Mouse (Mus musculus) forebrain, embryonic 13.5 days (tissue): Measurements from ENCODE around the gene Mettl27. TPM values are rescaled to one million over a fixed set of nuclear protein-coding genes. Genes with fewer than 3 reads are reported as not detected.

ENCODE experiments used
- ATAC-seq: fragments of 200-750 bp; cut with Nextera tagmentation; 2 replicates; pipeline ENCODE4 v1.8.0; 2017
- H3K27ac ChIP-seq: fragments of 300-500 bp; sonication (generic); 2 replicates; pipeline ENCODE4 v1.5.1; 2015; ENCODE audit warnings: inconsistent platforms, mild to moderate bottlenecking, moderate library complexity
- H3K27me3 ChIP-seq: fragments of 300-500 bp; sonication (generic); 2 replicates; pipeline ENCODE4 v1.6.1; 2015; ENCODE audit warnings: mild to moderate bottlenecking, inconsistent platforms
- H3K36me3 ChIP-seq: fragments of 300-500 bp; sonication (generic); 2 replicates; pipeline ENCODE4 v1.6.1; 2015; ENCODE audit warnings: mild to moderate bottlenecking, inconsistent platforms; ENCODE audit not compliant: poor library complexity, severe bottlenecking
- H3K4me1 ChIP-seq: fragments of 300-500 bp; sonication (generic); 2 replicates; pipeline ENCODE4 v1.6.1; 2015; ENCODE audit warnings: inconsistent platforms
- H3K4me2 ChIP-seq: fragments of 300-500 bp; sonication (generic); 2 replicates; pipeline ENCODE4 v1.6.1; 2015; ENCODE audit warnings: inconsistent platforms, mild to moderate bottlenecking, moderate library complexity
- H3K4me3 ChIP-seq: fragments of 300-500 bp; sonication (generic); 2 replicates; pipeline ENCODE4 v1.5.1; 2015; ENCODE audit warnings: mild to moderate bottlenecking, inconsistent platforms
- H3K9ac ChIP-seq: fragments of 300-500 bp; sonication (generic); 2 replicates; pipeline ENCODE4 v1.6.1; 2015; ENCODE audit warnings: mild to moderate bottlenecking, inconsistent platforms
- H3K9me3 ChIP-seq: fragments of 300-500 bp; sonication (generic); replicated peaks from 2 replicates; pipeline ENCODE4 v1.6.1; 2016; ENCODE audit warnings: inconsistent platforms
- WGBS: fragments of 180-500 bp; shearing (Covaris S2); methylation state at CpG from one replicate; pipeline ENCODE4 v1.1.7; 2015; 5-methylcytosine and 5-hydroxymethylcytosine counted together
- polyA plus RNA-seq: library from polyadenylated mRNA; unstranded; fragments of >200 nt; fragmentation: Nextera tagmentation; extraction: Ambion mirVana; gene quantifications from 2 replicates; pipeline ENCODE4 v1.2.1, GENCODE M21; 2015

The Mettl27 gene
- polyA plus RNA-seq, result 7.5 and 8.2 TPM in 2 replicates

DNA sequence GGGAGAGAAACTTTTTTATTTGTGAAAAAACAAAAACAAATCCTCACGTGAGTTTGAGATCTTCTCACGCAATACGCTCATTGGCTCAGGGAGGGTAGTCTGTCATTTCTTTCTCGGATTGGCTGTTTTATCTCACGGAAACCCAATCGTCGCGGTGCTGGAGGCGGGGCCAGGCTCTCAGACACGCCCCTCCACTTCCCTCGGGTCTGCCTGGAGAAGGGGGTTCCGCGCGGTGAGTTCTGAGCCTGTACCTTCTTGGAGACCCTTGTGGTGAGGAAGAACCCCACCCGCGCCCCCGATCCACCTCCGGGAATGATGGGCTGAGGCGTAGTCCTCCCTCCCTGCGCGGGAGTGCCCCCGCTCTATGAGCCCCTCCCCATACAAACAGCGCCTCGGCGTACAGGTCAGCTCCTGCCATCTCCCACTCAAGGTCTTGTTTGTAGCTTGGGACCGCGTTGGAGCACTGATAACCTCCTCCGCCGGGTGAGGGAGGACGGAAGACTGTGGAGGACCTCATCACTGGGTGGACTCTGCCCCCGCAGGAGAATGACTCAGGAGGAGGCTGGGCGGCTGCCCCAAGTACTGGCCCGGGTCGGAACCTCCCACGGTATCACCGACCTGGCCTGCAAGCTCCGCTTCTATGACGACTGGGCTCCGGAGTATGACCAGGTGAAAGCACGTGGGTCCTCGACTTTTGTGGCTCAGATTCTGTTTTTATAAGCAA, at the start of gene Mettl27:
Mettl27 (plus strand) TSS at position 190 of the 724 bp plus-strand sequence.
- ATAC-seq, result peak; percentile 97
- H3K4me3 ChIP-seq, result peak within 1 kb of the TSS; percentile 71
- H3K4me2 ChIP-seq, result peak within 1 kb of the TSS; percentile 93
- under 1% methylated on average over 41 of the region's 41 CpGs for WGBS
- H3K4me1 ChIP-seq, result peaks cover 7% of the 10 kb centered on the region
- H3K9ac ChIP-seq, result peak within 1 kb of the TSS; percentile 78
- no peak within 1 kb of the TSS for H3K27ac ChIP-seq
- no peaks in the 10 kb centered on the region for H3K9me3 ChIP-seq
- peaks cover 6% of the 10 kb centered on the region; the same call in 1 of the 2 replicates for H3K27me3 ChIP-seq
- no peaks in the 10 kb centered on the region for H3K36me3 ChIP-seq

DNA sequence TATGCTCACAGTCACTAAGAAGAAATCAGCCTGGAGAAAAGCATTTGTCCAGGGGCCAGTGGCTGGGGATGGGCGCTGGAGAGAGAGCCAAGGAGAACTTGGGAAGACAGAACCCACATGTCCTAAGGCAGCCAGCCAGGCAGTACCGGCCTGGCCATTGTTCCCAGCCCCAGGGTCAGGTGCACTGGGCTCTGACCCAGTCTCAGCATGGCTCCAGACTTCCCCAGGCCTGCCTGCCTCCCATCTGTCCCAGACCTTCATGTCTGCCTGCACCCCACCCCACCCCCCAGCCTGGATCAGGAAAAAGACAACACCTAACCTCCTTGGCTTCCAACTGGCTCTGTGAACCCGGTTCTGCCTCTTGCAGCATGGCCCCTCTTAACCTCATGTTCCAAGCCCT, 49.1 kb upstream of the Mettl27 start:
- H3K27me3 ChIP-seq, result no peaks in the 10 kb centered on the region
- 0 out of 2 replicates have a peak, but pooled peaks cover 3% of the 10 kb centered on the region for H3K9me3 ChIP-seq
- no peak overlapping the region for H3K9ac ChIP-seq
- H3K4me1 ChIP-seq, result no peaks in the 10 kb centered on the region
- H3K4me3 ChIP-seq, result no peak overlapping the region
- WGBS, result 76% methylated on average over 3 of the region's 3 CpGs
- no peak overlapping the region for H3K27ac ChIP-seq
- no peaks in the 10 kb centered on the region for H3K36me3 ChIP-seq
- no peak for ATAC-seq
- H3K4me2 ChIP-seq, result no peak overlapping the region

- Histone ChIP-seq H3K27ac (no peak overlapping the region), H3K9ac (no peak overlapping the region)
- 46% methylated on average over 18 of the region's 18 CpGs for WGBS
These were observed 44.5 kb upstream of the Mettl27 start for GRCm38 (mm10) chr5:134887447-134888335.

DNA sequence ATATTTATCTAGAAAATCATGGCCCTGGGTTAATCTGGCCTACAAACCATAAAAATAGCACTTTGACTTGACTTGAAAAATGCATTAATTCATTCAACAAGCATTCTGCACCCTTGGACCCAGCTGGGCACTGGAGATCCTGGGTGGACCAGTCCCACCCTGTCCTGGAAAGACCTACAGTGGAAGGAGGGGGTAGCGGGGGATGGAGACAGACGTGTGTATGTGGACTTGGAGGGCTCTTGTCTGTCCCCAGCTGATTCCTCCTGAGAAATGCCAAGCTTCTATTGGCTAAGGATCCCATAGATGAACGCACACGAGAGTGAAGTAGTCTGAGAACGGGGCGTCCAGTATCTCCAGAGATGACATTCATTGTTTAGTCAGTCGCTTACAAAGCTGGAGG, 43.7 kb upstream of the Mettl27 start:
- no peak overlapping the region for H3K4me3 ChIP-seq
- ATAC-seq, result no peak
- no peaks in the 10 kb centered on the region for H3K9me3 ChIP-seq
- WGBS, result 89% methylated on average over 7 of the region's 7 CpGs
- H3K36me3 ChIP-seq, result no peaks in the 10 kb centered on the region
- no peak overlapping the region for H3K4me2 ChIP-seq
- no peaks in the 10 kb centered on the region for H3K27me3 ChIP-seq
- no peak overlapping the region for H3K9ac ChIP-seq
- H3K4me1 ChIP-seq, result no peaks in the 10 kb centered on the region
- no peak overlapping the region for H3K27ac ChIP-seq

More at GRCm38 (mm10) chr5:134887447-134888335, 44.5 kb upstream of the Mettl27 start:
- ATAC-seq, result no peak
- H3K4me1 ChIP-seq, result no peaks in the 10 kb centered on the region
- no peaks in the 10 kb centered on the region for H3K36me3 ChIP-seq
- H3K4me3 ChIP-seq, result no peak overlapping the region
- no peak overlapping the region for H3K4me2 ChIP-seq
- H3K27me3 ChIP-seq, result no peaks in the 10 kb centered on the region
- H3K9me3 ChIP-seq, result no peaks in the 10 kb centered on the region

DNA sequence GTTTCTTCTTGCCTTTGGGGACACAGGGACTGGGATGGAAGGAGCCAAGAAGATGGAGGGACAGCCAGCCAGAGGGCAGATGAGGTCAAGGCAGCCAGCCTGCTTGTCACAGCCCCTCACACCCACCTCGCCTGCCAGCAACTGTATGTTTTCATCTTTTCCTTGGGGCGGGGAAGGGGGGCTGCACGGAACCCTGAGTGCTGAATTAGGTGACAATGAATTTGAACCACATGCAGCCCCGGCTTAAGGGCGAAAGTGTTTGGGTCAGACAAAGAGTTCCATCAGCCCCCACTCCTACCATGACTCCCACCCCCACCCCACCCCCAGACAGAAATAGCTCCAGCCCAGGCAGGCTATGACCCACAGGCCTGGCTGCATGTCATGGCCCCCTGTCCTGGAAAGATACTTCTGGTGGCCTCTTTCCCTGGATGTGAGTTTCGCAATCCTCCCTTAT, 41.5 kb upstream of the Mettl27 start:
- no peaks in the 10 kb centered on the region for H3K9me3 ChIP-seq
- no peak overlapping the region for H3K9ac ChIP-seq
- H3K27me3 ChIP-seq, result no peaks in the 10 kb centered on the region
- ATAC-seq, result no peak
- no peaks in the 10 kb centered on the region for H3K36me3 ChIP-seq
- WGBS, result 77% methylated on average over 6 of the region's 6 CpGs
- H3K4me1 ChIP-seq, result no peaks in the 10 kb centered on the region
- H3K4me2 ChIP-seq, result no peak overlapping the region
- H3K4me3 ChIP-seq, result no peak overlapping the region
- H3K27ac ChIP-seq, result no peak overlapping the region

- Histone ChIP-seq H3K36me3 (no peaks in the 10 kb centered on the region), H3K9me3 (no peaks in the 10 kb centered on the region), H3K4me1 (no peaks in the 10 kb centered on the region), H3K4me2 (no peak overlapping the region), H3K27me3 (no peaks in the 10 kb centered on the region), H3K27ac (no peak overlapping the region), H3K4me3 (no peak overlapping the region), H3K9ac (no peak overlapping the region)
- WGBS, result 62% methylated on average over 8 of the region's 8 CpGs
- no peak for ATAC-seq
These were observed 40.6 kb upstream of the Mettl27 start for GRCm38 (mm10) chr5:134891552-134891951.

- Histone ChIP-seq H3K27me3 (no peaks in the 10 kb centered on the region), H3K27ac (no peak overlapping the region), H3K4me2 (no peak overlapping the region), H3K36me3 (no peaks in the 10 kb centered on the region), H3K4me1 (no peaks in the 10 kb centered on the region), H3K4me3 (no peak overlapping the region), H3K9ac (no peak overlapping the region), H3K9me3 (no peaks in the 10 kb centered on the region)
- ATAC-seq, result no peak
- 77% methylated on average over 5 of the region's 5 CpGs for WGBS
These were observed 39.5 kb upstream of the Mettl27 start for GRCm38 (mm10) chr5:134892717-134893116.

- H3K4me2 ChIP-seq, result no peak overlapping the region
- H3K4me3 ChIP-seq, result no peak overlapping the region
- no peaks in the 10 kb centered on the region for H3K4me1 ChIP-seq
- no peak for ATAC-seq
- no peak overlapping the region for H3K27ac ChIP-seq
- no peaks in the 10 kb centered on the region for H3K36me3 ChIP-seq
- no peaks in the 10 kb centered on the region for H3K9me3 ChIP-seq
- WGBS, result 78% methylated on average over 8 of the region's 8 CpGs
- no peak overlapping the region for H3K9ac ChIP-seq
- no peaks in the 10 kb centered on the region for H3K27me3 ChIP-seq
These were observed 36.9 kb upstream of the Mettl27 start for GRCm38 (mm10) chr5:134895291-134895690.

GRCm38 (mm10) chr5:134896965-134897364, 35.2 kb upstream of the Mettl27 start:
- no peak overlapping the region for H3K4me2 ChIP-seq
- H3K4me3 ChIP-seq, result no peak overlapping the region
- H3K9me3 ChIP-seq, result no peaks in the 10 kb centered on the region
- ATAC-seq, result no peak
- H3K27ac ChIP-seq, result no peak overlapping the region
- H3K36me3 ChIP-seq, result no peaks in the 10 kb centered on the region
- H3K4me1 ChIP-seq, result 0 out of 2 replicates have a peak, but pooled peaks cover 3% of the 10 kb centered on the region
- H3K9ac ChIP-seq, result no peak overlapping the region
- WGBS, result 92% methylated on average over 8 of the region's 8 CpGs
- H3K27me3 ChIP-seq, result no peaks in the 10 kb centered on the region

- no peaks in the 10 kb centered on the region for H3K9me3 ChIP-seq
- H3K27me3 ChIP-seq, result no peaks in the 10 kb centered on the region
- no peak overlapping the region for H3K4me2 ChIP-seq
- ATAC-seq, result no peak
- 0 out of 2 replicates have a peak, but pooled peaks cover 3% of the 10 kb centered on the region for H3K4me1 ChIP-seq
- H3K36me3 ChIP-seq, result no peaks in the 10 kb centered on the region
- no peak overlapping the region for H3K4me3 ChIP-seq
- no peak overlapping the region for H3K27ac ChIP-seq
- 84% methylated on average over 17 of the region's 17 CpGs for WGBS
- no peak overlapping the region for H3K9ac ChIP-seq
These were observed 34.6 kb upstream of the Mettl27 start for GRCm38 (mm10) chr5:134897596-134897995.

DNA sequence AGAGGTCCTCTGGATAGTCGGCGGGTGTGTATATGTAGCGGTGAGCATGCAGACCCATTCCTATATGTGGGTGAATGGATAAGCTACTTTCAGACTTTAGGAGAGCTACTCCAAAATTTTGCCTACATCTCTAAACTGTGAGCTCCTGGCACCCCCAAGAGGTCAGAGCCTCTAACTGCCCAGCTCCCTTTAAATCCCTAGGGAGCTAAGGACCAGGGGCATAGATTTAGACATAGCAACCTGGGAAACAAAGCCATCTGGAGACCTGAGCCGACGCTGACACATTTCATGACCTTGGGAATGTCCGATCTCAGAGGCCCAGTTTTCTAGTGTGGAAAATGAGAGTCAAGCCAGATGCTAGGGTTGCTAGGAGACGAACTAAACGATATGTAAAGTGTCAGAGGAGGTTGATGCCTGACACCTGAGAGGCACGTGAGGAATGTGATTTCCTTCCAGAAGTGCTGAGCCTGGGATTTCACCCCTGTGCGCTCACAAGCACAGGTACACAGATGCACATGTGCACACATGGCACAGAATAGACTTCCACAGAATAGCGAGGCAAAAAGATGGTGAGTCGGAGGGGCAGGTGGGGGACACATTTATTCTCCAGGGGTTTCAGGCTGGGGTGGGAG, 31.0 kb upstream of the Mettl27 start:
- Histone ChIP-seq H3K9ac (no peak overlapping the region), H3K4me1 (0 out of 2 replicates have a peak, but pooled peaks cover 3% of the 10 kb centered on the region), H3K36me3 (no peaks in the 10 kb centered on the region), H3K4me3 (no peak overlapping the region), H3K27ac (no peak overlapping the region), H3K27me3 (no peaks in the 10 kb centered on the region), H3K4me2 (no peak overlapping the region), H3K9me3 (no peaks in the 10 kb centered on the region)
- 46% methylated on average over 12 of the region's 12 CpGs for WGBS
- no peak for ATAC-seq

GRCm38 (mm10) chr5:134901644-134902027, 30.5 kb upstream of the Mettl27 start:
- WGBS, result 77% methylated on average over 8 of the region's 8 CpGs
- H3K9ac ChIP-seq, result no peak overlapping the region
- H3K36me3 ChIP-seq, result no peaks in the 10 kb centered on the region
- H3K4me2 ChIP-seq, result no peak overlapping the region
- no peaks in the 10 kb centered on the region for H3K27me3 ChIP-seq
- H3K9me3 ChIP-seq, result no peaks in the 10 kb centered on the region
- H3K4me3 ChIP-seq, result no peak overlapping the region
- no peak for ATAC-seq
- 0 out of 2 replicates have a peak, but pooled peaks cover 3% of the 10 kb centered on the region for H3K4me1 ChIP-seq
- H3K27ac ChIP-seq, result no peak overlapping the region
